ENCODE assay signal across 14 mouse cellular contexts in the genomic region with DNA sequence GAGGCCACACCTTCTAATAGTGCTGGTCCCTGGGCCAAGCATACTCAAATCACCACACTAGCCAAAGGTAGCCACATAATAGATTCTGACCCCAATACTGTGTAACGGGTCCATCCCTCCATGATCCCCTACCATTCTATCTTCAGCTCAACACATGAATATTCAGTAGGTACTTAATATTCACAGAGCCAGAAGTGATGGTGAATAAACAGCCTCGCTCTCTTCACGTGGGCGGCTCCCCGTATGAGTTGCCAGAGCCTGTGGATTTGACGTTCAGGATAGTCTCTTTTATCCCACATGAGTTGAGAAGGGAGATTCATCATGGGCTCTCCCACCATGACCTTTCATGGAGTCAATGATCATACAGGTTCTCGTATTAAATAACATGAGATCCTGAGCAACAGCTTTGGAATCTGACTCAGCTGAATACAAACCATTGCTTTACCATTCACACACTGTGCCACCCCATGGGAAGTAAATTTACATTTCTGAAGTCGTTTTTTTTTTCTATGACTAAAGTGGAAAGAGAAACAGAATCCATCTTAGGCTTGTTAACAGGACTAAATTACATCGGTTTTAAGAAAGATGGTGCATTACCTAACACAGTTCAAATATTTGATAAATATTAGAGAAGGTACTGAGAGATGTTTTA.
DNase-seq lines count a peak whose midpoint lies in the region; ATAC-seq and TF ChIP-seq lines count a peak whose summit lies in the region.
"Had no signal": no experiment of that assay in that cellular context is flagged by ENCODE, and none has a peak within 500 bp of the region (broad histone marks: within the 10 kb centered on the region; RNA-seq: fewer than 3 reads in every experiment).

No protein-coding gene starts in this region.

- H3K36me3 ChIP-seq in forebrain, embryonic 16.5 days (ENCODE audit: control insufficient read depth, insufficient read depth), result no peaks in the 10 kb centered on the region
- H3K36me3 ChIP-seq in midbrain, embryonic 12.5 days, result no peaks in the 10 kb centered on the region
- H3K36me3 ChIP-seq in stomach, postnatal 0 days (ENCODE audit: control insufficient read depth, insufficient read depth, low read length), result no peaks in the 10 kb centered on the region
- H3K36me3 ChIP-seq: embryonic facial prominence, embryonic 10.5 days; heart, embryonic 15.5 days; limb, embryonic 12.5 days had no signal

- H3K4me1 ChIP-seq in forebrain, embryonic 16.5 days (replicated peaks; ENCODE audit: control insufficient read depth, insufficient read depth, low read length), result peaks cover 15% of the 10 kb centered on the region
- peaks cover 11% of the 10 kb centered on the region; the same call in 1 of the 2 replicates for H3K4me1 ChIP-seq in midbrain, embryonic 12.5 days
- no peaks in the 10 kb centered on the region for H3K4me1 ChIP-seq in stomach, postnatal 0 days (replicated peaks; ENCODE audit: control insufficient read depth, insufficient read depth)
- H3K4me1 ChIP-seq: heart, embryonic 15.5 days had no signal

- TF ChIP-seq EP300 in stomach, postnatal 0 days (optimal IDR thresholded peaks at IDR 0.05), result no peak

- H3K4me2 ChIP-seq in forebrain, embryonic 16.5 days (ENCODE audit: low read length), result no peak overlapping the region
- H3K4me2 ChIP-seq in midbrain, embryonic 12.5 days (replicated peaks), result no peak overlapping the region
- no peak overlapping the region for H3K4me2 ChIP-seq in stomach, postnatal 0 days (replicated peaks; ENCODE audit: low read depth)
- H3K4me2 ChIP-seq: heart, embryonic 15.5 days; limb, embryonic 12.5 days had no signal

- H3K27ac ChIP-seq in forebrain, embryonic 16.5 days (ENCODE audit: low read length), result no peak overlapping the region
- no peak overlapping the region for H3K27ac ChIP-seq in midbrain, embryonic 12.5 days (replicated peaks)
- no peak overlapping the region for H3K27ac ChIP-seq in gastrocnemius, adult 2 months
- H3K27ac ChIP-seq in stomach, postnatal 0 days (replicated peaks), result no peak overlapping the region
- H3K27ac ChIP-seq: embryonic facial prominence, embryonic 10.5 days; heart, embryonic 15.5 days; left cerebral cortex, adult 2 months; limb, embryonic 12.5 days had no signal

- H3K4me3 ChIP-seq in forebrain, embryonic 16.5 days (replicated peaks; ENCODE audit: low read length), result no peak overlapping the region
- H3K4me3 ChIP-seq in midbrain, embryonic 12.5 days, result no peak overlapping the region
- no peak overlapping the region for H3K4me3 ChIP-seq in gastrocnemius, adult 2 months
- no peak overlapping the region for H3K4me3 ChIP-seq in stomach, postnatal 0 days (ENCODE audit: low read depth, low read length)
- H3K4me3 ChIP-seq: embryonic facial prominence, embryonic 10.5 days; heart, embryonic 15.5 days; left cerebral cortex, adult 2 months; limb, embryonic 12.5 days had no signal

- intact Hi-C loops in gastrocnemius, adult 2 months (cut with DNase I), result no loop called here

- H3K9me3 ChIP-seq in forebrain, embryonic 16.5 days (ENCODE audit: control insufficient read depth, low read length), result no peaks in the 10 kb centered on the region
- H3K9me3 ChIP-seq in midbrain, embryonic 12.5 days, result no peaks in the 10 kb centered on the region
- H3K9me3 ChIP-seq in stomach, postnatal 0 days (ENCODE audit: control insufficient read depth, low read length), result no peaks in the 10 kb centered on the region
- H3K9me3 ChIP-seq: embryonic facial prominence, embryonic 10.5 days; heart, embryonic 15.5 days; limb, embryonic 12.5 days had no signal

- no peak overlapping the region for H3K9ac ChIP-seq in forebrain, embryonic 16.5 days (replicated peaks; ENCODE audit: low read depth, low read length)
- no peak overlapping the region for H3K9ac ChIP-seq in midbrain, embryonic 12.5 days (replicated peaks)
- H3K9ac ChIP-seq in stomach, postnatal 0 days (ENCODE audit: low read length), result no peak overlapping the region
- H3K9ac ChIP-seq: heart, embryonic 15.5 days; limb, embryonic 12.5 days had no signal

- TF ChIP-seq CTCF in gastrocnemius, adult 2 months (IDR thresholded peaks at IDR 0.05), result no peak
- TF ChIP-seq CTCF in stomach, postnatal 0 days (IDR thresholded peaks at IDR 0.05; ENCODE audit: low read depth), result no peak

- peak; percentile 85 for ATAC-seq in forebrain, embryonic 16.5 days
- peak; percentile 79 for ATAC-seq in midbrain, embryonic 12.5 days (ENCODE audit: low FRiP score, low read depth)
- no peak for ATAC-seq in stomach, postnatal 0 days (ENCODE audit: low FRiP score, low TSS enrichment)

- 23% methylated on average over 9 of the region's 9 CpGs for WGBS in forebrain, embryonic 16.5 days
- WGBS in midbrain, embryonic 12.5 days, result 48% methylated on average over 9 of the region's 9 CpGs
- WGBS in stomach, postnatal 0 days, result 82% methylated on average over 9 of the region's 9 CpGs

- no peaks in the 10 kb centered on the region for H3K27me3 ChIP-seq in forebrain, embryonic 16.5 days (replicated peaks; ENCODE audit: control insufficient read depth, insufficient read depth, low read length)
- no peaks in the 10 kb centered on the region for H3K27me3 ChIP-seq in midbrain, embryonic 12.5 days
- H3K27me3 ChIP-seq in stomach, postnatal 0 days (ENCODE audit: control insufficient read depth, insufficient read depth, low read length), result no peaks in the 10 kb centered on the region
- H3K27me3 ChIP-seq: heart, embryonic 15.5 days had no signal

- DNase-seq in right cerebral cortex, adult 18-20 months, result peak; percentile 8
- no peak for DNase-seq in right cerebral cortex, postnatal 25 days
- no peak for DNase-seq in gastrocnemius, adult 2 months
- no peak for DNase-seq in B cell, adult 2 months
- DNase-seq in stomach, postnatal 0 days (ENCODE audit: low spot score), result no peak
- DNase-seq: cerebellum, adult 9-11 months; right cerebral cortex, postnatal 4 days; thymus, postnatal 14 days had no signal
